Mouse (Mus musculus) cerebellum, adult 18-20 months (tissue): ENCODE measurements around the gene Gpr68.
A peak's percentile ranks its signal among the peaks of the same experiment; 100 is the strongest.

Experiments
- DNase-seq, 2 experiments: peaks; one replicate each; pipeline ENCODE4 v3.0.0; 2021

Gpr68 gene

GRCm38 (mm10) chr12:100909765-100910164 lies 1.8 kb upstream of the Gpr68 start:
- peak; percentile 56 to 68 for DNase-seq

- peak in 1 of 2 experiments; percentile 20 for DNase-seq
Measured at GRCm38 (mm10) chr12:100908298-100909034, 468 bp upstream of the Gpr68 start.

GRCm38 (mm10) chr12:100906861-100907260 lies 1.1 kb downstream of the Gpr68 start:
- no peak for DNase-seq

GRCm38 (mm10) chr12:100903761-100904160 lies 4.2 kb downstream of the Gpr68 start:
- peak; percentile 56 to 72 for DNase-seq

- no peak for DNase-seq
Measured at GRCm38 (mm10) chr12:100901386-100901785, 6.6 kb downstream of the Gpr68 start.

- DNase-seq, result no peak
Measured at GRCm38 (mm10) chr12:100900901-100901300, 7.1 kb downstream of the Gpr68 start.

GRCm38 (mm10) chr12:100899111-100899640 lies 8.8 kb downstream of the Gpr68 start:
- DNase-seq, result peak; percentile 85 to 88

GRCm38 (mm10) chr12:100897736-100898650 lies 10.0 kb downstream of the Gpr68 start:
- peak; percentile 81 to 90 for DNase-seq

GRCm38 (mm10) chr12:100896661-100897060 lies 11.3 kb downstream of the Gpr68 start:
- DNase-seq, result no peak

- DNase-seq, result no peak
Measured at GRCm38 (mm10) chr12:100895504-100895903, 12.5 kb downstream of the Gpr68 start.

GRCm38 (mm10) chr12:100890548-100890947 lies 17.4 kb downstream of the Gpr68 start:
- DNase-seq, result no peak

- DNase-seq, result peak; percentile 61 to 65
Measured at GRCm38 (mm10) chr12:100887801-100888258, 20.2 kb downstream of the Gpr68 start.

- DNase-seq, result no peak
Measured at GRCm38 (mm10) chr12:100886877-100887276, 21.1 kb downstream of the Gpr68 start.

- DNase-seq, result no peak
Measured at GRCm38 (mm10) chr12:100885585-100885984, 22.4 kb downstream of the Gpr68 start.

GRCm38 (mm10) chr12:100883168-100883567 lies 24.8 kb downstream of the Gpr68 start:
- DNase-seq, result no peak

GRCm38 (mm10) chr12:100878556-100878955 lies 29.4 kb downstream of the Gpr68 start:
- no peak for DNase-seq

- DNase-seq, result no peak
Measured at GRCm38 (mm10) chr12:100877936-100878335, 30.1 kb downstream of the Gpr68 start.

- no peak for DNase-seq
Measured at GRCm38 (mm10) chr12:100875960-100876359, 32.0 kb downstream of the Gpr68 start.

- DNase-seq, result no peak
Measured at GRCm38 (mm10) chr12:100875553-100875952, 32.4 kb downstream of the Gpr68 start.

GRCm38 (mm10) chr12:100873612-100874011 lies 34.4 kb downstream of the Gpr68 start:
- DNase-seq, result no peak

- DNase-seq, result no peak
Measured at GRCm38 (mm10) chr12:100871841-100872240, 36.2 kb downstream of the Gpr68 start.

- DNase-seq, result no peak
Measured at GRCm38 (mm10) chr12:100871234-100871633, 36.8 kb downstream of the Gpr68 start.

- DNase-seq, result no peak
Measured at GRCm38 (mm10) chr12:100868049-100868622, 39.9 kb downstream of the Gpr68 start.
